Mouse (Mus musculus) cortical plate, adult 2 months (tissue): Measurements from ENCODE around the gene Olfr275. TPM values are rescaled to one million over a fixed set of nuclear protein-coding genes. Genes with fewer than 3 reads are reported as not detected.
"Not testable (repeated sequence)": the region's sequence is repeated elsewhere in the genome, so short reads cannot be mapped to it uniquely, and the experiment has no call there.

Source experiments
- H3K27ac ChIP-seq: fragments of 200-500 bp; 2 replicates; pipeline ENCODE4 v1.5.1; 2012; ENCODE audit warnings: low read length, control low read depth, inconsistent platforms; ENCODE audit not compliant: insufficient read depth
- H3K4me1 ChIP-seq: fragments of 200-500 bp; 2 replicates; pipeline ENCODE4 v1.6.1; 2011; ENCODE audit warnings: low read length; ENCODE audit not compliant: control insufficient read depth, insufficient read depth
- H3K4me3 ChIP-seq: fragments of 200-500 bp; 2 replicates; pipeline ENCODE4 v1.5.1; 2011; ENCODE audit warnings: mild to moderate bottlenecking, low read length, control low read depth; ENCODE audit not compliant: insufficient read depth
- CTCF ChIP-seq: fragments of 200-500 bp; IDR thresholded peaks from 2 replicates; pipeline ENCODE4 v1.5.1; 2011; ENCODE audit warnings: mild to moderate bottlenecking, control low read depth, low read length; ENCODE audit not compliant: insufficient read depth; ENCODE audit errors: extremely low read depth
- POLR2A ChIP-seq: fragments of 200-500 bp; IDR thresholded peaks from 2 replicates; pipeline ENCODE4 v1.6.1; 2011; ENCODE audit warnings: mild to moderate bottlenecking, low read length, control low read depth; ENCODE audit not compliant: insufficient read depth; ENCODE audit errors: extremely low read depth
- polyA plus RNA-seq: library from polyadenylated mRNA; depleted of rRNA; stranded (reverse); fragments of >200 nt; gene quantifications from 2 replicates; pipeline ENCODE4 v1.2.3, GENCODE M21; 2012; rRNA removed

The Olfr275 gene
- not detected in 2 replicates for polyA plus RNA-seq

DNA sequence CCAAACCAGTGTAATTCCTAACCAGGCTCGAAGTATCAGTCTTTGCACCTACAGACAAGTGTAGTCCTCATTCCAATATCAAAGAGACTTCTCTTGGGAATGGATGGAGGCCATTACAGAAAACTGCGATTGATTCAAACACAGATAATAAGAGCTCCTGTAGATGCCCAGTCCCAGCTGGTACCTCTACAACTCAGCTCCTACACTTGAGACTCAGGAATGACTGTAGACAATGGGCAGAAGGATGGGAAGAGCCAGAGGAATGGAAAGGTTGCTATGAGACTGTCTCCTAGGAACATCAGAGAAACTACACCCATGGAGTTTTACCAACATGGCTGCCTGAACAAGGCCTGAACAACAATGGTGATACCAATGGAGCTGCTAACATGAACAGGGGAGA is at the start of gene Olfr275:
Olfr275 (plus strand) TSS at position 301 of the 400 bp plus-strand sequence.
- TF ChIP-seq CTCF, result no peak
- no peak within 1 kb of the TSS for H3K27ac ChIP-seq
- H3K4me3 ChIP-seq, result no peak within 1 kb of the TSS

DNA sequence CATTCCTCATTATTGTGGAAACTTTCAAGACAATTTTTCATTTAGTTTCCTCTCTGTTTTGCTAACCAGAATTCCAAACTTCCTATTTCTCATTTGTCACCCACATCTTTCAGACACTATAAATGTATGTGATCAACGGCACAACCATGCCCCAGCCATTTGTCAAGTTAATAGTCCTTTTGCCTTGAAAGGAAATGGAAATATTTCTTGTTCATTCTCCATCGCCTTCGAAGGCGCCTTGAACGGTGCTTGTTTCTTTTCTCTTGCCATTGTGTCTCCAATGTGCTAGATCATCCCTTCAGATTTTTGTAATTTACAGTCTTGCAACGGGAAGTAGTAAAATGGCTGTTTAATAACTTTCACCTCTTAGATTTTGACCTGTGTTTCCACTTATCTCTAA is 48.8 kb upstream of the Olfr275 start:
- Histone ChIP-seq H3K27ac (no peak overlapping the region), H3K4me3 (no peak overlapping the region), H3K4me1 (no peaks in the 10 kb centered on the region)
- TF ChIP-seq POLR2A (no peak), CTCF (no peak)

More for the DNA sequence above, at the start of gene Olfr275:
- no peaks in the 10 kb centered on the region; the same call in 1 of the 2 replicates for H3K4me1 ChIP-seq

DNA sequence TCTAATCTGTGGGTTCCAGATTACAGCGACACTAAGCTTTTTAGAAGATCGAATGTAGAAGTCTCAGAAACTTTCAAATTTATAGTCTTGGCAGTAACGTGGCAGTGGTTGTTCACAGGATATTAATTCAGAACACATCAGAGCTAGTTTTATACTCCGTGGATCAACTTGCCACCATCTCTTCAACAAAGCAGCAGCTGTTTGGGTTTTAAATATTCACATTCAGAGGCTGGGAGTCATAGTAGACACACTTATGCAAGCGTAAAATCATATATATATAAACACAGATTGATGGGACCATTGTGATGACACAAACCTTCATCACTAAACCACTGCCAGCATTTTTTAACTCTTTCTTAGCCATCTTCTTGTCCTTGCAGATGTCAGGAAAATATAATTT is 42.2 kb upstream of the Olfr275 start:
- no peaks in the 10 kb centered on the region for H3K4me1 ChIP-seq
- H3K27ac ChIP-seq, result no peak overlapping the region
- no peak for TF ChIP-seq POLR2A
- no peak for TF ChIP-seq CTCF
- H3K4me3 ChIP-seq, result no peak overlapping the region

DNA sequence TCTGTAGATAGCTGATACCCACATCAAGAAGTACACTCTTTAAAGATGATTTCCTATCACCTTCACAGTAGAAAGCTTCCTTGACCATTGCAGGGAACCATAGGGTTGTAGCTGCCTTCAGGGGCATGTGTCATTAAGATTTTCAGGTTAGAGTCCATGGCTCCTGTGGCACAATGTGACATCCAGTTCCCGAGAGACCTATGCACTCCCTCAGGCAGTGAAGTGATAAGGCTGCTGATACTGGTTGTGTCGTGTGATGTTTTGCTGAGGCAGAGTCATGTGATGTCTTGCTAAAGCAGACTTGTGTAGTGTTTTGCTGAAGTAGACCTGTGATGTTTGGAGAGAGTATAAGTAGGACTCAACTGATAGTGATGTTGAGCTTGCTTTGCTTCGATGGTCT is 14.4 kb upstream of the Olfr275 start:
- no peak for TF ChIP-seq POLR2A
- TF ChIP-seq CTCF, result no peak
- Histone ChIP-seq H3K4me3 (no peak overlapping the region), H3K4me1 (no peaks in the 10 kb centered on the region), H3K27ac (no peak overlapping the region)

DNA sequence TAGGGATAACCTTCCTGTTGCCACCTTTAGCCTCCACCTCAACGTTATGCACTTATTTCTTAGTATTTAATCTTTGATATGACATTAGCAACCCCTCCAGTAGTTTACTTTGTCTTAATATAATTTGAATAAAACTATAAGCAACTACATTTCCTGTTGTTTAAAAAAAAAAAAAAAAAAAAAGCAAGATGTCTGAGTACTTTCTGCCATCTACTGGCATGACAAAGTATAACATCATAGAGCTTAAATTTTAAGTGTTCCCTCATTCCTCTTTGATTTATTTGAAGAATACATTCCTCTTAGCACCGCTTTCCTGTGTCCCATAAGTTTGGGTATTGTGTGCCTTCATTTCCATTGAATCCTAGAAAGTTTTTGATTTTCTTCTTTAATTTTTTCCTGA is 2.5 kb upstream of the Olfr275 start:
- Histone ChIP-seq H3K27ac (no peak overlapping the region), H3K4me1 (no peaks in the 10 kb centered on the region; the same call in 1 of the 2 replicates)
- no peak for TF ChIP-seq CTCF
- TF ChIP-seq POLR2A, result no peak

DNA sequence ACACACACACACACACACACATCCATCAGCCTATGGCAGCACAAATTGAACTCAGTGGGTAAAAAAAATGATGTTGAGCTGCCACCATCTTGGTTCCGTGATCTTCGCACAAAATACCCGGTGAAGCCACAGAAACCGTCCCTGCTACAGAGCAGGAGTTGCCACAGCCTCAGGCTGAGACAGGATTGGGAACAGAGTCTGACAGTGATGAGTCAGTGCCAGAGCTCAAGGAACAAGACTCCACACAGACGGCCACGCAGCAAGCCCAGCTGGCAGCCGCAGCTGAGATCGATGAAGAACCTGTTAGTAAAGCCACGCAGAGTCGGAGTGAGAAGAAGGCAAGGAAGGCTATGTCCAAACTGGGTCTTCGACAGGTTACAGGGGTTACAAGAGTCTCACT is 7.0 kb downstream of the Olfr275 start:
- H3K4me1 ChIP-seq, result no peaks in the 10 kb centered on the region
- H3K4me3 ChIP-seq, result no peak overlapping the region
- H3K27ac ChIP-seq, result no peak overlapping the region
- TF ChIP-seq POLR2A, result no peak
- TF ChIP-seq CTCF, result no peak

More for the DNA sequence above, 2.5 kb upstream of the Olfr275 start:
- H3K4me3 ChIP-seq, result no peak overlapping the region

DNA sequence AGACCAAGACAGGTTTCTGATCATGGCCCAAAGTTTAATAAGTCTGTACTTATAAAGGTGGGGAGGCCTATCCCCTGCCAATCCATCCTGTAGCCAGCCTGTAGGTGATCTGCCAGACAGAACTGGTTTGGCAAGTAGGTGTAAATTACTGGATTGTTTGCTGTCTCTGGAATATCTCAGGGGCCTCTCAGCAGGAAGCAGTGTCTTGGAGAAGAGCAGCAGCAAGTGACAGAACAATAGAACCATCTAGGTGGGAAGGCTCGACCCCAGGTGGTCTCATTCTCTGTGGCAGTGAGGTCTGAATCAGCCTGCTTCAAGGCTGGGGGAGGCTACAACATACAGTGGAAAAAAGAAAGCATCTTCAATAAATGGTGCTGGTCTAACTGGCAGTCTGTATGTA is 31.0 kb downstream of the Olfr275 start:
- H3K27ac ChIP-seq, H3K4me1 ChIP-seq, H3K4me3 ChIP-seq: not testable (repeated sequence)

DNA sequence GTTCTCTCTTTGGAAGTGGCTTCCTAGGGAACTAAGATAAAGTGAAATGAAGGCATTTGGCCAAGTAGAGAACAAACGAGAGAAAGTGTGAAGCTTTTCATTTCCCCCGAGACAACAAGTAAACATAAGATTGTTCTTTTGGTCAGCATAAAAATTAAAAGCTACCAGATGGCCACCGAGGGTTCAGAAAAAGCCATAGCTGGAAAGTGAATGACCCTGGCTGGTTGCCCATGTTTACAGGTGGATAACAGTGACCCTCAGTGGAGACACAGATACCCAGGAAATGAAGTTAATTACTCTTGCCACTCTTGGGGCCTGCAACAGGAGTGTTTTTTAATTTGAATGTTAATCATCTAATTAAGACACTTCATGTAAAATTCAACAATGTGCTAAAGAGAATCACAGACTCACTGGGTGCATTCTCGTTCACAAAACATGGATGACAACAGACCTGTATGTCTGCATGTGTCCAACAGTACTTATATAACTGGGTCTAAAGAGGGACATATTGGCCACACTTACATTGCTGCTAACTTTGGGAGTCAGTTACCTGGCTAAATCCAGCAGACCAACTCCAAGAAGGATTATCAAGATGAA is 34.7 kb downstream of the Olfr275 start:
- Histone ChIP-seq H3K4me3 (no peak overlapping the region), H3K27ac (no peak overlapping the region), H3K4me1 (no peaks in the 10 kb centered on the region)
- TF ChIP-seq CTCF (no peak), POLR2A (no peak)

DNA sequence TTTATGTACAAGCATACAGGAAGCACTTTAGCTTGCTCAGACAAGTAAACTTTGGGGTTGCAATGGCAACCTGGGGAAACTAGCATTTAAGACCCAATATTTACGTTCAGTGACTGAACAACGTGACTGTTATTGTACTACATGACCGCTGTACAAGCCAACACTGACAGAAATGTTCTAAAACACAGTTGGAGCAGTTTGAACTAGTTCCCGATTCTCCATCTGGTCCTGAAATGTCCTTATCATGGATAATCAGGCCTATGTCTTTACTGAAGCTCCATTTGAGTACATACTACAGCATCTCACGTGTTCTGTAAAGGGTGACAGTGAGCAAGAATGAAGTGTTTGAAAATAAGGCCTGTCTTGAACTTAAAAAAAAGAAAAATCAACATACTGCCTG is 35.3 kb downstream of the Olfr275 start:
- no peaks in the 10 kb centered on the region for H3K4me1 ChIP-seq
- no peak overlapping the region for H3K27ac ChIP-seq
- H3K4me3 ChIP-seq, result no peak overlapping the region
- TF ChIP-seq POLR2A, result no peak
- no peak for TF ChIP-seq CTCF

DNA sequence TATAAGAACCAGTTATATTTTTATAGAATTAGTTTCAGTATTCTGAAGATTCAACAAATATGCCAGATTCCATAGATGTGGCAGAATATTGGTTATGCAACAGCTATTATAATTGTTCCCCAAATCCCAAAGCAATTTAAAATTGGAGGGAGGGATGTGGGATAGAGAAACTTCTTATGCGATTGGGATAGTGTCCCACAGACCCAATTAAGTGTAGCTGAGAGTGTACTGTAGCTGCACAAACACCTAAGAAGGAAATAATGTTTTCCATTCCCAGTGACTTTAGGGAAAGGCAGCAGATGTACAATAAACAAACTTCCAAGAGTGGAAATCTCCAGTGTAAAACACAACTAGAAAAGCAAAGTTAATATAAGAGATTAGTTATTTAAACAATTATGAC is 44.7 kb downstream of the Olfr275 start, which contains the start of gene Olfr273:
Olfr273 (minus strand) TSS at position 101 of the 400 bp plus-strand sequence.
- Histone ChIP-seq H3K27ac (no peak within 1 kb of the TSS), H3K4me3 (no peak within 1 kb of the TSS), H3K4me1 (no peaks in the 10 kb centered on the region)
- TF ChIP-seq POLR2A, result no peak
- no peak for TF ChIP-seq CTCF
